Mouse (Mus musculus): ENCODE results near the gene Qprt.

DNA sequence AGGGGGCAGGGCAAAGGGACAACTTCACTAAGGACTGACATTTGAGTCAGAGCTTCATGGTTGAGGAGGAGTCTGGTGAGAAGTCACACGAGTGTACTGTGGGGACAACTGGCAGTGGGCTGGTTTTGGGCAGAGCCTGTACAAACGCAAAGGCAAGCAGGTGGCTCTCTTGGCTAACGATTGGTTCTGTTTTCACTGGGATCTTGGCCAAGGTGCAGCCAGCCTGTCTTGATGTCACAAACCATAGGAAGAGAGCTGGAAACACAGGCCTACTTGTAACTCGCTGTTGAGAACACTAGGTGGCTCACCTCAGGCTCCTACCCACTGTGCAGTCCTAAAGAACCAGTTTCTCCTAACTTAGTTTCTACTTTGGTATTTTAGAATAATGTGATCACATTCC is 7.6 kb upstream of the Qprt start:
- no peak for TF ChIP-seq POLR2A (IDR thresholded peaks at IDR 0.05; ENCODE audit: insufficient read depth, low read depth, low read length)
- no peak for TF ChIP-seq CTCF (IDR thresholded peaks at IDR 0.05; ENCODE audit: insufficient read depth, low read depth, low read length)

All from olfactory bulb, adult 2 months (tissue).